In genomic region chr11:91574477-91574876, GRCm38 (mm10) we compare ENCODE assay signal across 40 mouse cellular contexts. TPM values are rescaled to one million over a fixed set of nuclear protein-coding genes. Genes with fewer than 3 reads are reported as not detected.
"Had no signal": no experiment of that assay in that cellular context is flagged by ENCODE, and none has a peak within 500 bp of the region (broad histone marks: within the 10 kb centered on the region; RNA-seq: fewer than 3 reads in every experiment).

No protein-coding gene starts in this region.

- H3K27me3 ChIP-seq: heart, embryonic 12.5 days; hindbrain, embryonic 12.5 days; hindbrain, embryonic 15.5 days; kidney, embryonic 15.5 days; limb, embryonic 13.5 days; limb, embryonic 15.5 days; liver, embryonic 12.5 days had no signal

- H3K27ac ChIP-seq: gastrocnemius, adult 2 months; heart, embryonic 10.5 days; hindbrain, embryonic 10.5 days; hindbrain, embryonic 12.5 days; hindbrain, embryonic 15.5 days; hindbrain, postnatal 0 days; kidney, embryonic 15.5 days; kidney, postnatal 0 days; layer of hippocampus, adult 2 months; limb, embryonic 13.5 days; limb, embryonic 15.5 days; liver, embryonic 12.5 days; liver, embryonic 14.5 days had no signal

- H3K4me3 ChIP-seq: gastrocnemius, adult 2 months; heart, embryonic 10.5 days; heart, embryonic 12.5 days; hindbrain, embryonic 10.5 days; hindbrain, embryonic 12.5 days; hindbrain, embryonic 15.5 days; kidney, embryonic 15.5 days; layer of hippocampus, adult 2 months; limb, embryonic 13.5 days; limb, embryonic 15.5 days; liver, embryonic 12.5 days had no signal

- H3K9me3 ChIP-seq: heart, embryonic 10.5 days; hindbrain, embryonic 10.5 days; hindbrain, embryonic 12.5 days; hindbrain, embryonic 15.5 days; kidney, embryonic 15.5 days; limb, embryonic 13.5 days; limb, embryonic 15.5 days had no signal

- H3K4me1 ChIP-seq: heart, embryonic 10.5 days; heart, embryonic 12.5 days; hindbrain, embryonic 10.5 days; hindbrain, embryonic 12.5 days; hindbrain, embryonic 15.5 days; kidney, embryonic 15.5 days; limb, embryonic 13.5 days; limb, embryonic 15.5 days; liver, embryonic 12.5 days had no signal

- H3K9ac ChIP-seq: heart, embryonic 12.5 days; hindbrain, embryonic 12.5 days; hindbrain, embryonic 15.5 days; kidney, embryonic 15.5 days; limb, embryonic 13.5 days; limb, embryonic 15.5 days; liver, embryonic 12.5 days; liver, embryonic 14.5 days had no signal

- ATAC-seq: hindbrain, postnatal 0 days; intestine, embryonic 16.5 days; liver, embryonic 12.5 days had no signal

- DNase-seq: gastrocnemius, adult 2 months; gastrocnemius, postnatal 10 days; gastrocnemius, postnatal 25 days; heart, adult 18-20 months; heart, postnatal 10 days; kidney, adult 11 months; kidney, adult 2 months; kidney, adult 9 months; kidney, postnatal 14 days; kidney, postnatal 36 days; layer of hippocampus, postnatal 36 days; left cerebral cortex, postnatal 4 days had no signal

- H3K4me2 ChIP-seq: heart, embryonic 12.5 days; hindbrain, embryonic 12.5 days; hindbrain, embryonic 15.5 days; kidney, embryonic 15.5 days; limb, embryonic 13.5 days; limb, embryonic 15.5 days; liver, embryonic 12.5 days had no signal

- H3K36me3 ChIP-seq: heart, embryonic 10.5 days; heart, embryonic 12.5 days; hindbrain, embryonic 10.5 days; hindbrain, embryonic 12.5 days; hindbrain, embryonic 15.5 days; kidney, embryonic 15.5 days; limb, embryonic 13.5 days; limb, embryonic 15.5 days; liver, embryonic 12.5 days had no signal

RNA-seq across cellular contexts. Expression of gene Kif2b, which starts 2.9 kb away (rescaled TPM):
- total RNA-seq: gastrocnemius, adult 2 months; gastrocnemius, postnatal 10 days; gastrocnemius, postnatal 25 days; gastrocnemius, postnatal 4 days; granulocyte monocyte progenitor cell, adult 5-6 weeks; heart, adult 18-20 months; heart, adult 8-10 months; heart, postnatal 10 days; heart, postnatal 25 days; hindbrain, postnatal 0 days; layer of hippocampus, adult 2 months; layer of hippocampus, postnatal 14 days; layer of hippocampus, postnatal 36 days; left cerebral cortex, adult 18-20 months; left cerebral cortex, adult 8-10 months; left cerebral cortex, postnatal 10 days; left cerebral cortex, postnatal 25 days; left cerebral cortex, postnatal 4 days; liver, adult 2 months had no signal
- polyA plus RNA-seq: heart, embryonic 10.5 days; heart, embryonic 12.5 days; heart, embryonic 14.5 days; heart, embryonic 16.5 days; hindbrain, embryonic 10.5 days; hindbrain, embryonic 12.5 days; hindbrain, embryonic 15.5 days; hindbrain, postnatal 0 days; intestine, embryonic 14.5 days; intestine, embryonic 16.5 days; kidney, embryonic 15.5 days; kidney, postnatal 0 days; limb, embryonic 11.5 days; limb, embryonic 13.5 days; limb, embryonic 15.5 days; liver, adult 2 months; liver, embryonic 12.5 days; liver, embryonic 14.5 days had no signal
